Mouse (Mus musculus): ENCODE results near the gene G430095P16Rik. TPM values are rescaled to one million over a fixed set of nuclear protein-coding genes. Genes with fewer than 3 reads are reported as not detected.

Gene G430095P16Rik
- polyA plus RNA-seq, 1 experiment, result 19.7 TPM

GRCm38 (mm10) chr8:84689091-84689915, 33.5 kb upstream of the G430095P16Rik start:
- TF ChIP-seq GATA1 (IDR thresholded peaks at IDR 0.05; ENCODE audit: borderline replicate concordance, low read length), result no peak
- no peak for TF ChIP-seq FLI1 (IDR thresholded peaks at IDR 0.05; ENCODE audit: low read length)
- Histone ChIP-seq H3K4me1 (peaks cover 70% of the 10 kb centered on the region), H3K9me3 (no peaks in the 10 kb centered on the region), H3K36me3 (replicated peaks; ENCODE audit: low read length) (peaks cover 49% of the 10 kb centered on the region), H3K27me3 (replicated peaks) (no peaks in the 10 kb centered on the region), H3K4me3 (replicated peaks) (peak overlapping the region; percentile 94)

- peaks cover 79% of the 10 kb centered on the region for H3K36me3 ChIP-seq (replicated peaks; ENCODE audit: low read length)
Observed at GRCm38 (mm10) chr8:84693332-84693731, 29.5 kb upstream of the G430095P16Rik start.

GRCm38 (mm10) chr8:84695140-84695539, 27.7 kb upstream of the G430095P16Rik start:
- TF ChIP-seq FLI1 (IDR thresholded peaks at IDR 0.05; ENCODE audit: low read length), result no peak
- no peak for TF ChIP-seq GATA1 (IDR thresholded peaks at IDR 0.05; ENCODE audit: borderline replicate concordance, low read length)
- no peaks in the 10 kb centered on the region for H3K9me3 ChIP-seq
- H3K36me3 ChIP-seq (replicated peaks; ENCODE audit: low read length), result peaks cover 93% of the 10 kb centered on the region
- peaks cover 71% of the 10 kb centered on the region for H3K4me1 ChIP-seq
- H3K4me3 ChIP-seq (replicated peaks), result no peak overlapping the region
- no peaks in the 10 kb centered on the region for H3K27me3 ChIP-seq (replicated peaks)

More at GRCm38 (mm10) chr8:84693332-84693731, 29.5 kb upstream of the G430095P16Rik start:
- TF ChIP-seq FLI1 (IDR thresholded peaks at IDR 0.05; ENCODE audit: low read length), result no peak
- no peak for TF ChIP-seq GATA1 (IDR thresholded peaks at IDR 0.05; ENCODE audit: borderline replicate concordance, low read length)
- peaks cover 67% of the 10 kb centered on the region for H3K4me1 ChIP-seq
- H3K4me3 ChIP-seq (replicated peaks), result no peak overlapping the region
- no peaks in the 10 kb centered on the region for H3K27me3 ChIP-seq (replicated peaks)
- no peaks in the 10 kb centered on the region for H3K9me3 ChIP-seq

- TF ChIP-seq GATA1 (IDR thresholded peaks at IDR 0.05; ENCODE audit: borderline replicate concordance, low read length) (no peak), FLI1 (IDR thresholded peaks at IDR 0.05; ENCODE audit: low read length) (no peak)
- peaks cover 67% of the 10 kb centered on the region for H3K4me1 ChIP-seq
- H3K27me3 ChIP-seq (replicated peaks), result no peaks in the 10 kb centered on the region
- H3K4me3 ChIP-seq (replicated peaks), result no peak overlapping the region
- H3K36me3 ChIP-seq (replicated peaks; ENCODE audit: low read length), result peaks cover 80% of the 10 kb centered on the region
- no peaks in the 10 kb centered on the region for H3K9me3 ChIP-seq
Observed at GRCm38 (mm10) chr8:84697166-84698130, 25.4 kb upstream of the G430095P16Rik start.

- Histone ChIP-seq H3K4me3 (replicated peaks) (peak overlapping the region; percentile 28), H3K4me1 (peaks cover 67% of the 10 kb centered on the region), H3K27me3 (replicated peaks) (no peaks in the 10 kb centered on the region), H3K36me3 (replicated peaks; ENCODE audit: low read length) (peaks cover 80% of the 10 kb centered on the region), H3K9me3 (no peaks in the 10 kb centered on the region)
- TF ChIP-seq GATA1 (IDR thresholded peaks at IDR 0.05; ENCODE audit: borderline replicate concordance, low read length), result no peak
- TF ChIP-seq FLI1 (IDR thresholded peaks at IDR 0.05; ENCODE audit: low read length), result no peak
Observed at GRCm38 (mm10) chr8:84698288-84698687, 24.5 kb upstream of the G430095P16Rik start.

GRCm38 (mm10) chr8:84698929-84699401, 23.8 kb upstream of the G430095P16Rik start:
- Histone ChIP-seq H3K4me3 (replicated peaks) (peak overlapping the region; percentile 84), H3K36me3 (replicated peaks; ENCODE audit: low read length) (peaks cover 80% of the 10 kb centered on the region), H3K27me3 (replicated peaks) (no peaks in the 10 kb centered on the region), H3K4me1 (peaks cover 68% of the 10 kb centered on the region), H3K9me3 (no peaks in the 10 kb centered on the region)
- no peak for TF ChIP-seq GATA1 (IDR thresholded peaks at IDR 0.05; ENCODE audit: borderline replicate concordance, low read length)
- TF ChIP-seq FLI1 (IDR thresholded peaks at IDR 0.05; ENCODE audit: low read length), result no peak

GRCm38 (mm10) chr8:84699861-84700322, 22.9 kb upstream of the G430095P16Rik start:
- Histone ChIP-seq H3K36me3 (replicated peaks; ENCODE audit: low read length) (peaks cover 80% of the 10 kb centered on the region), H3K9me3 (no peaks in the 10 kb centered on the region), H3K4me1 (peaks cover 73% of the 10 kb centered on the region), H3K4me3 (replicated peaks) (peak overlapping the region; percentile 84), H3K27me3 (replicated peaks) (no peaks in the 10 kb centered on the region)
- TF ChIP-seq FLI1 (IDR thresholded peaks at IDR 0.05; ENCODE audit: low read length), result peak; percentile 100
- TF ChIP-seq GATA1 (IDR thresholded peaks at IDR 0.05; ENCODE audit: borderline replicate concordance, low read length), result no peak

- H3K27me3 ChIP-seq (replicated peaks), result no peaks in the 10 kb centered on the region
- peak overlapping the region; percentile 84 for H3K4me3 ChIP-seq (replicated peaks)
- H3K9me3 ChIP-seq, result no peaks in the 10 kb centered on the region
- peaks cover 79% of the 10 kb centered on the region for H3K36me3 ChIP-seq (replicated peaks; ENCODE audit: low read length)
- H3K4me1 ChIP-seq, result peaks cover 76% of the 10 kb centered on the region
- TF ChIP-seq GATA1 (IDR thresholded peaks at IDR 0.05; ENCODE audit: borderline replicate concordance, low read length), result no peak
Observed at GRCm38 (mm10) chr8:84700526-84700925, 22.3 kb upstream of the G430095P16Rik start.
